Mouse (Mus musculus): ENCODE data around the gene Ttyh3. TPM values are rescaled to one million over a fixed set of nuclear protein-coding genes. Genes with fewer than 3 reads are reported as not detected.

The Ttyh3 gene
- polyA plus RNA-seq, 1 experiment: 46.0 TPM

DNA sequence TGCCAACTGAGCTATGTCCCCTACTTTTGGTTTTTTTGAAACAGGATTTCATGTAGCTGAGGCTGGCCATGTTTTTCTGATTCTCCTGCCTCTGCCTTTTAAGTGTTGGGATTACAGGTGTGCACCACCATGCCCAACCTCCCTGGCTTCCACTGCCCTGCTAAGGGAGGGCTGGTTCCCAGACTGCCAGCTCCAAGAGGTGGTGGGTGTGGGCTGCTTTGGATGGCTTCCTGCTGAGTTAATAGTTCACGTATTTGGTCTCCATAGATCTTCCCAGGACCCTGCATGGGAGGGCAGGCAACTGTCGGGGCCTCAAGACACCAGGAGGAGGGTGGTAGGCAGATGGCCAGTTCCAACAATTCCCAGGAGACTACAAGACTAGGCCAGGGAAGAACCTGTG, 46.3 kb downstream of the Ttyh3 start:
- no peaks in the 10 kb centered on the region for H3K27me3 ChIP-seq (ENCODE audit: control insufficient read depth, insufficient read depth, insufficient read length)
- H3K4me3 ChIP-seq (ENCODE audit: insufficient read depth, poor library complexity, severe bottlenecking): no peak overlapping the region
- peaks cover 2% of the 10 kb centered on the region for H3K79me3 ChIP-seq (ENCODE audit: low read depth)
- H3K36me3 ChIP-seq (ENCODE audit: control insufficient read depth, insufficient read depth): no peaks in the 10 kb centered on the region
- no peak for TF ChIP-seq MYOG (IDR thresholded peaks at IDR 0.05; ENCODE audit: control insufficient read depth, extremely low read depth, insufficient read length)
- no peak for TF ChIP-seq CEBPB (IDR thresholded peaks at IDR 0.05; ENCODE audit: low read depth)
- TF ChIP-seq FOSL1 (IDR thresholded peaks at IDR 0.05; ENCODE audit: insufficient read depth, low read length, poor library complexity, severe bottlenecking): no peak
- no peak for TF ChIP-seq USF1 (IDR thresholded peaks at IDR 0.05; ENCODE audit: low read depth)
- TF ChIP-seq CTCF (IDR thresholded peaks at IDR 0.05; ENCODE audit: control insufficient read depth, insufficient read depth, insufficient read length): no peak
- no peak for TF ChIP-seq MAX (IDR thresholded peaks at IDR 0.05)
- TF ChIP-seq MYOD1 (IDR thresholded peaks at IDR 0.05; ENCODE audit: control insufficient read depth, insufficient read length, low read depth): no peak
- no peak overlapping the region for H3ac ChIP-seq (ENCODE audit: control insufficient read depth, insufficient read length, low read depth)
- peaks cover 2% of the 10 kb centered on the region for H3K79me2 ChIP-seq (ENCODE audit: control insufficient read depth, insufficient read depth)

DNA sequence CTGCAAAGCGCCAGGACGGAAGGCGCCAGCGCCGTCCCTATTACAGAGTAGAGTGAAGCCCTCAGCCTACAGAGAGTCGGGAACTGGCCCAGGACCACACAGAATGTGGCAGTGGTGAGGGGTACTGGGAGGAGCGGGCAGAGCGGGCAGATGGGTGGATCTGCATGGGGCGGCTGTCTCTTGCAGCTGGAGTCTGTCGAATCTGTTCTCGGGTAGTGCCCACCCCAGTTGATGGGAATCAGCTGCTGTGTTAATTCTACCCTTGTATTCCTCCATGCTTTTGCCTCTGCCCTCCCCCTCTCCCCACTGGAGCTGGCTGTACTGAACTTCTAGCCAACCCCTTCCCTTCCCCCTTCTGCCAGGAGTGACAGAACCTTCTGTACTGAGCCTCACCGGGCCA, 47.1 kb downstream of the Ttyh3 start:
- H3K27me3 ChIP-seq (ENCODE audit: control insufficient read depth, insufficient read depth, insufficient read length): no peaks in the 10 kb centered on the region
- H3K79me3 ChIP-seq (ENCODE audit: low read depth): no peaks in the 10 kb centered on the region
- H3K36me3 ChIP-seq (ENCODE audit: control insufficient read depth, insufficient read depth): no peaks in the 10 kb centered on the region
- no peaks in the 10 kb centered on the region for H3K79me2 ChIP-seq (ENCODE audit: control insufficient read depth, insufficient read depth)
- H3ac ChIP-seq (ENCODE audit: control insufficient read depth, insufficient read length, low read depth): no peak overlapping the region
- TF ChIP-seq FOSL1 (IDR thresholded peaks at IDR 0.05; ENCODE audit: insufficient read depth, low read length, poor library complexity, severe bottlenecking): no peak
- no peak for TF ChIP-seq MAX (IDR thresholded peaks at IDR 0.05)
- no peak for TF ChIP-seq CTCF (IDR thresholded peaks at IDR 0.05; ENCODE audit: control insufficient read depth, insufficient read depth, insufficient read length)
- no peak for TF ChIP-seq MYOD1 (IDR thresholded peaks at IDR 0.05; ENCODE audit: control insufficient read depth, insufficient read length, low read depth)
- no peak for TF ChIP-seq MYOG (IDR thresholded peaks at IDR 0.05; ENCODE audit: control insufficient read depth, extremely low read depth, insufficient read length)
- H3K4me3 ChIP-seq (ENCODE audit: insufficient read depth, poor library complexity, severe bottlenecking): no peak overlapping the region

DNA sequence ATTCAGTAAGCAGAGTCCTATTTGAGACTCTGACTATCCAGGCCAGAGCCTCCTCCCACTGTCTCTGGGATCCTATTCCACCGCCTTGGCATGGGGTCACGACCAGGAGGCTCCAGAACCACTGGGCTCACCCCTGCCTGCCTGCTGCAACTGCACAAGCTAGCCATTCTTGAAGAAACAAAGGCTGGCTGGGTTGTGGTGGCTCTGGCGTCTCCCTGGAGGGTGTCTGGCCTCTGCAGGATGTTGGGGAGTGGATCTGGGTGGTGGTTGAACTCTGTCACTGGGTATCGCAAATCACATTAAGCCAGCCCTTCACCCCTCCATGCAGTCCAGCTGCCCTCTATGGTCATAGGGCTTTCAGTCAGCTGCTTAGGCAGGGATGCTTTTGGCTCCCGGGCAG, 48.9 kb downstream of the Ttyh3 start:
- Histone ChIP-seq H3ac (ENCODE audit: control insufficient read depth, insufficient read length, low read depth) (no peak overlapping the region), H3K4me3 (ENCODE audit: insufficient read depth, poor library complexity, severe bottlenecking) (no peak overlapping the region), H3K36me3 (ENCODE audit: control insufficient read depth, insufficient read depth) (no peaks in the 10 kb centered on the region), H3K27me3 (ENCODE audit: control insufficient read depth, insufficient read depth, insufficient read length) (no peaks in the 10 kb centered on the region), H3K79me2 (ENCODE audit: control insufficient read depth, insufficient read depth) (no peaks in the 10 kb centered on the region), H3K79me3 (ENCODE audit: low read depth) (no peaks in the 10 kb centered on the region)
- TF ChIP-seq MAX (IDR thresholded peaks at IDR 0.05): no peak
- no peak for TF ChIP-seq FOSL1 (IDR thresholded peaks at IDR 0.05; ENCODE audit: insufficient read depth, low read length, poor library complexity, severe bottlenecking)
- TF ChIP-seq CEBPB (IDR thresholded peaks at IDR 0.05; ENCODE audit: low read depth): no peak
- no peak for TF ChIP-seq CTCF (IDR thresholded peaks at IDR 0.05; ENCODE audit: control insufficient read depth, insufficient read depth, insufficient read length)
- no peak for TF ChIP-seq MYOG (IDR thresholded peaks at IDR 0.05; ENCODE audit: control insufficient read depth, extremely low read depth, insufficient read length)
- TF ChIP-seq USF1 (IDR thresholded peaks at IDR 0.05; ENCODE audit: low read depth): no peak
- TF ChIP-seq MYOD1 (IDR thresholded peaks at IDR 0.05; ENCODE audit: control insufficient read depth, insufficient read length, low read depth): no peak

DNA sequence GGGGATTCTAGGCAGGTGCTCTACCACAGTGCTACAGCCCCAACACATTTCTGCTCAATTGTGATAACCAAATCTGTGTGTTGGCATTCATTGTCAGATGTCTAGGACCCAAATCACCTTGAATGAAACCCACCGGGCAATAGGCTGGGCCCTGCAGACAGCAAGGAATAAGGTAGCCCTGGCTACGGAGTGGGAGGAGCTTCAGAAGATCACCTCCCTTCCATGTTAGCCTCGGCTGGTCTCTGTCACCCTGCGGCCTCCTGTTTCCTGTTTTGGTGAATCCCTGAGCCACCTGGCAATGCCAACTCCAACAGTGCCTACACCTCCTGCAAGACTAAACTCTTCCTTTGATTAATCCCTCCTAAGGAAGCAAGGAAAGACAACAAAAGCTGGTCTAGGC, 51.0 kb downstream of the Ttyh3 start:
- Histone ChIP-seq H3K79me3 (ENCODE audit: low read depth) (no peaks in the 10 kb centered on the region), H3K4me3 (ENCODE audit: insufficient read depth, poor library complexity, severe bottlenecking) (no peak overlapping the region), H3K27me3 (ENCODE audit: control insufficient read depth, insufficient read depth, insufficient read length) (no peaks in the 10 kb centered on the region), H3K36me3 (ENCODE audit: control insufficient read depth, insufficient read depth) (no peaks in the 10 kb centered on the region), H3K79me2 (ENCODE audit: control insufficient read depth, insufficient read depth) (no peaks in the 10 kb centered on the region), H3ac (ENCODE audit: control insufficient read depth, insufficient read length, low read depth) (no peak overlapping the region)
- no peak for TF ChIP-seq FOSL1 (IDR thresholded peaks at IDR 0.05; ENCODE audit: insufficient read depth, low read length, poor library complexity, severe bottlenecking)
- TF ChIP-seq MYOG (IDR thresholded peaks at IDR 0.05; ENCODE audit: control insufficient read depth, extremely low read depth, insufficient read length): no peak
- no peak for TF ChIP-seq CEBPB (IDR thresholded peaks at IDR 0.05; ENCODE audit: low read depth)
- no peak for TF ChIP-seq MYOD1 (IDR thresholded peaks at IDR 0.05; ENCODE audit: control insufficient read depth, insufficient read length, low read depth)
- no peak for TF ChIP-seq MAX (IDR thresholded peaks at IDR 0.05)
- TF ChIP-seq CTCF (IDR thresholded peaks at IDR 0.05; ENCODE audit: control insufficient read depth, insufficient read depth, insufficient read length): no peak
- TF ChIP-seq USF1 (IDR thresholded peaks at IDR 0.05; ENCODE audit: low read depth): no peak

DNA sequence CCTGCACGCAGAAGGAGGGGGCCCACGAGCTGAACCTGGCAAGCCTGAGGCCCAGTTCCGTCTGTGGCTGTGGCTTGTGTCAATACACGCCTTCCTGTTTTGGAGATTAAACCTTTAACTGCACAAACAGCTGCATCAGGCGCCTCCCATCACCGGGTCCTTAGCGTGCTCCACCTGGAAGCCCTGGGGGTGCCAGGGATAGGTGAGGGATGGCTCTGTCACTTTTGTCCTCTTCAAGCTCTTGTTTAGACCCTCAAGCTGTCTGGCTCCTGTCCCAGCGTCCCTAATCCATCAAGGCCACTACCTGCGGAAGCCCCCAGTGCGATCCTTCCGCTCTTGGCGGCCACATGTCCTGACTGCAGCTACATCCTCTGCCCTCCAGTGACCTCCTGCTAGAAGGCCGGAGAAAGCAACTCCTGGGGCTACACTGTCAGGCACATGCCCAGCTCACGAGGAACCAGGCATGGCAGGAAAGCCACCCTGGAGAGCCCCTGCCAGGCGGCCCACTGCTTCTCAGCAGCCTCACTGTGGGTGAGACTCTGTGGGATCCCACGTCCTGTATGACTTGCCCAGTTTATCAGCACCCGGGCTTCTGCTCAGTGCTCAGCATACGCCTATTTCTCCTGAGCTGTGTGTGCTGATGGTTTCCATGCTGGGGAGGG, 51.8 kb downstream of the Ttyh3 start:
- Histone ChIP-seq H3K79me2 (ENCODE audit: control insufficient read depth, insufficient read depth) (no peaks in the 10 kb centered on the region), H3K79me3 (ENCODE audit: low read depth) (no peaks in the 10 kb centered on the region), H3K4me3 (ENCODE audit: insufficient read depth, poor library complexity, severe bottlenecking) (no peak overlapping the region), H3K36me3 (ENCODE audit: control insufficient read depth, insufficient read depth) (no peaks in the 10 kb centered on the region), H3ac (ENCODE audit: control insufficient read depth, insufficient read length, low read depth) (no peak overlapping the region), H3K27me3 (ENCODE audit: control insufficient read depth, insufficient read depth, insufficient read length) (no peaks in the 10 kb centered on the region)
- TF ChIP-seq MYOD1 (IDR thresholded peaks at IDR 0.05; ENCODE audit: control insufficient read depth, insufficient read length, low read depth): no peak
- no peak for TF ChIP-seq USF1 (IDR thresholded peaks at IDR 0.05; ENCODE audit: low read depth)
- TF ChIP-seq FOSL1 (IDR thresholded peaks at IDR 0.05; ENCODE audit: insufficient read depth, low read length, poor library complexity, severe bottlenecking): no peak
- no peak for TF ChIP-seq MYOG (IDR thresholded peaks at IDR 0.05; ENCODE audit: control insufficient read depth, extremely low read depth, insufficient read length)
- TF ChIP-seq CTCF (IDR thresholded peaks at IDR 0.05; ENCODE audit: control insufficient read depth, insufficient read depth, insufficient read length): no peak
- TF ChIP-seq CEBPB (IDR thresholded peaks at IDR 0.05; ENCODE audit: low read depth): no peak
